Mouse (Mus musculus): Measurements from ENCODE around the gene Prg2.

The Prg2 gene

DNA sequence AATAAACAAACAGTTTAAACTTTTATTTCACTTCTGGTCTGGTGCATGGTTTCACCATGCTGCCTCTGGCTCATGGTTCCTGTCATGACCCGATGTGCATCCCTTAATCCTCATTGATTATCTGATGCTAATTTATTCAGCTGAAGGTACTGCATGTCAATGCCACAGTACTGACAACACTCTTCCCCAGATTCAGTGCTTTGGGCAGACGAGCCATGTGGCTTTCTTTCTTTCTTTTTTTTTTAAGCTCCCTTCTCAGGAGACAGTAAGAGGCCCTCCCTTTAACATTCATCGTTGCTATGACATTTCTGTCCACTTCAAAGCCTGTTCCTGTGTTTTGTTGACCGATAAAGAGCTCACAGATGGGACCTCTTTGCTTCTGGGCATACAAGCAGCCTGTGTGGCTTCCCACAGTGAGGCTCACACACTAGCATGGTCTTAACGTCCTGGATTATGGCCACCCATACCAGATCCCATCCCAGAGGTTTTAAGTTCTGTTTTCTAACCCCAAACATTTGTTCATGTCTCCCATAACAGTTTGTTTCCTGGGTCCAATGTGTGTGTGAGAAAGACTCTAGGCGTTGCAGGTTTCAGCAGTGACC is 17.3 kb upstream of the Prg2 start:
- DNase-seq = no peak

DNA sequence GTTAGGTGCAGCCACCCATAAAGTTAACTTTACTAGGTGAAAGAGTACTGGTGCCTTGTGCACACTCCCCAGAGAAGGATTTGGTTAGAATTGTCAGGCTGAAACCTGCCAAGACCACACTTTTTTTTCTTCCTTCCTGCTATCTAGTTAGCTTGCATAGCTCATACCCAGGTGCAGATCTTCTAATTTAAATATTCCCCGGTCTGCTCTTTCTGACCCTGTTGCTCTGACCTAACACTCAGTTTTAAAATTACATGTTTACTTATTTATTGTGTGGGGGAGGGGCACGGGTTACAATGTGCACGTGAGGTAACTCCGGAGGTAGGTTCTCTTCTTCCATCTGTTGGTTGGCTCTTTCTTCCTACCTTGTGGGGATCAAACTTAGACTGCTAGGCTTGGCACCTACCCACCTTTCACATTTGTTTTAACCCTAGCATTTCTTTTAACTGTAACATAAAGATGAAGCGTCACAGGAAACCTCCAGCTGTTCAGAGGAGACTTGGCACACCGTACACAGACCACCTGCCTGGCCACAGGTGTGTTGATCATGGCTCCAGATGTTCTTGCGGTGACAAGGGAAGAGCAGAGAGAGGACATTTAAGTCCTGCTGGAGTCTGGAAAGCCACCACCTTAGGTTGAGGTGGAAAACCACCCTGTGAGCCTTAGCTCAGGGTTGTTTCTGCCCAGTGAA is 16.0 kb upstream of the Prg2 start:
- DNase-seq = no peak

DNA sequence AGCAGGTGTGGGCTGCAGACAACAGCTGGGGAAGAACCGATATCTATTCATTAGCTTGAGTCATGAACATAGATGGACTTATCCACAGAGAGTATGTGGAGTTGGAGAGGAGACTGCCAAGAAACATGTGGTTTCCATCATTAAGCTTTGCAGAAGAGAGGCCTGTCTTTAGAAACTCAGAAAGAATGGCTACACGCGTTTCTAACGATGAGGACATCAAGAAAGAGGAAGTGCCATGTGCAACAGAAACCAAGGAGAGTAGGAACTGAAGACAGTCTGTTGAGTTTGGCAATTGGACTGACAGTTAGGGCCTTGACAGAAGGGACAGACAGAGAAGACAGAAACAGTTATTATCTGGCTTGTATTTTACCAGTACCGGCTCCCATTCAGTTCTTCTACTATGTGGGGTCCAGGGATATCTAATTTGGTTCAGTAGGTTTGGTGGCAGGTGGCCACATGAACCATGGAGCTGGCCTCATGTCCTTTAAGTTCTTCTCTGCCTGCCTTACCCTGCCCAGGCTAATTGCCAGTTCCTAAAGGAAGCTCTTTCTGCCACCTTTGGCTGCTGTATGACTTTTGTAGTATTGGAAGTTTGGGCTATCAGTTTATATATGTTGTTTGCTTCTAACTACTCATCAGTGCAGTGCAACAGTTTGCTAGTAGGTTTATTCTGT is 12.8 kb upstream of the Prg2 start:
- DNase-seq = no peak

DNA sequence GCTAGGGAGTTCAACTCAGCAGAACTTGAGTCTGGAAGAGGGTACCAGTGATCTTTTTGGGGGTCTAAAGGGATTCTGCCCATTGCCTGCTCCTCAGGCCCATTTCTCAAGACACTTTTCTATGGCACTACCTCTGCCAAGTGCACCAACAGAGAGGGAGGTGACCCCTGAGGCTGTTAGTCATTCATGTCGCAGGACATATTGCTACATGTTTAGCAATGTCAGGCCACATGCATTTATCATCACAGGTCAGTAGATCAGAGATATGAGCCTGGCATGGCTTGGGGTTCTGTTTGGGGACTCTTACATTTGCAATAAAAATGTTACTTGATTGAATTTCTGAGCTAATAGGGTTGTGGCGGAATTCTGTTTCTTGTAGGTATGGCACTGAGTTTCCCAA is 4.7 kb upstream of the Prg2 start:
- no peak for DNase-seq

DNA sequence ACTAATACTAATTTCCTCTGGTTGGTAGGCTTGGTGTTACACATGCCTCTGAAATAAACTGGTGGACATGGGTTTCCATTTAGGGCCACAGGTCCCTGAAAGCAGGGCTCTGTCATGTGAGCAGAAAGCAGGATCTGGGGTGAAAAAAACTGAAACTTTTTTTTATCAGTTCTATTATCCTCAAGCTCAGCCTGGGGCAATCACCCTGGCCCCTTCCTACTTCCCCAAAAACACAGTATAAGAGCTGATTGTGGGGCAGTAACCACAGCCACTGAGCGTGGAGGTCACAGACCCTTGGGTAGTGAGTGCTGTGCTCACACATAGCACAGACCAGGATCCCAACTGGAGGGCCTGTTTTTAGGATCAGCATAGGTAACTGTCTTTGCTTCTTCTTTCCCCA is 7.7 kb downstream of the Prg2 start, which contains the start of gene Prg3:
TSS of gene Prg3 (plus strand) at position 286 of the 400 bp plus-strand sequence.
- no peak for DNase-seq

DNA sequence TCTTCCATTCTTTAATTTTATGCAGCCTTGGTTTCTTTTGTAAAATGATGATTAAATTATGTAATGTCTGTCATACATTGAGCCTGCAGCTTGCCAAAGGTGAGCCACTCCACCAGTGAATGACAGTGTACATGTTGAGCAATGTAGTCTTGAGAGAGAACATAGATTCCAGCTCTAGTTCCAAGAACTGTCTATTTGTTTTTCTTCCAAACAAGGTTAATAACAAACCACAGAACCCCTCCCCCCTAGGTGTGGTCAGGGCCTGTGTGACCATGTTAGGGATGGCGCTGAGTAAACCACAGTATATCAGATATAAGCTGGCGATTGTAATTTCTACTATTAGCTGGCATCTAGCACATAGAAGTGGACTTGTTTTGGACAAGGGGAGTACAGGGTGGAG is 16.1 kb downstream of the Prg2 start:
- DNase-seq = no peak

DNA sequence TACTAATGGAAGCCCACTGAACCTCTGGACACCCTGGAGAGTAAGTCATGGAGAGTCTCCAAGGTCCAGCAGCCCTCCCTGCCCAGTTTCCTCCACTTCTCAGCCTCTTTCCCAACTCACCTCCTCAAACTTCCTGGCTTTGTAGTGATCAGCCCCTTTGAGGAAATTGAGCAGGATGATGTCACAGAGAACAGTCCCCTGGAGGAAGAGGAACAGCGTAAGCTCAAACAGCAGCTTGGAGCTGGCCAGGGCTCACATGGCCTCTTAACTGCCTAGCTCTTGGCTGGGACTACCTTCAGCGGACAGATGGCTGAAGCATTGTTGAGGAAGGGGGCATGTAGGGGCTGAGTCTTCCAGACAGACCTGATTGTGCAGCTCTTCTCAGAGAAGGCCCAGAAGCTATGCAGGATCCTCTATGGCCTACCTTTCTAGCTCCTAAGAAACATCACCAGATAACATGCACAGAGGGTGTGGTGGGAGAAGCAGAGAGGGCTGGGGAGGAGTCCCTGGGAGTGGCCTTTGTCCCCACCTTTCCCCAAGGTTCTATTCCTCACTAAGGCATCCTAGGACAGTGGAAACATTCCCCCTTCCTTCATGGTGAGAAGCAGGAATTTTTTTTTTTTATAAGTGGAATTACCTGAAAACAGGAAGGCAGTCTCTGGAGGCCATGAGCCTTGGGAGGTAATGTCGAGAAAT is 19.4 kb downstream of the Prg2 start:
- peak; percentile 24 for DNase-seq

DNA sequence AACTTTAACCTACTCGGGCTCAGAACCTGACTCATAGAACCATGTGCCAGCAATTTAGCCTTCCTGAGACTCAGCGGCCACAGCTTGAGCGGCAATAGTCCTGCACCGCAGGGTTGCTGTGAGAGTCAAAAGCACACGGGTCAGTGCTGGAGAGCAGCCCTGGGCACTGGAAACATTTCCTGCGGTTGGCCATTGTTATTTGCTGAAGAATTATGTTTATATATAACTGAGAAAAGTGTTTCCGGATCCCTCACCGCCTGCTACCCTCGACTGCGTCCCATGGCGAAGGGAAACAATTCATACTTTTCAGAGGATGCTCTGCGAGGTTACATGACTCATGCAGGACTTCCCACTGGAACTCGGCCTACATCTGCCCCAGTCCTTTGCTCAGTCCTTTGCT is 21.2 kb downstream of the Prg2 start:
- DNase-seq = peak; percentile 40

DNA sequence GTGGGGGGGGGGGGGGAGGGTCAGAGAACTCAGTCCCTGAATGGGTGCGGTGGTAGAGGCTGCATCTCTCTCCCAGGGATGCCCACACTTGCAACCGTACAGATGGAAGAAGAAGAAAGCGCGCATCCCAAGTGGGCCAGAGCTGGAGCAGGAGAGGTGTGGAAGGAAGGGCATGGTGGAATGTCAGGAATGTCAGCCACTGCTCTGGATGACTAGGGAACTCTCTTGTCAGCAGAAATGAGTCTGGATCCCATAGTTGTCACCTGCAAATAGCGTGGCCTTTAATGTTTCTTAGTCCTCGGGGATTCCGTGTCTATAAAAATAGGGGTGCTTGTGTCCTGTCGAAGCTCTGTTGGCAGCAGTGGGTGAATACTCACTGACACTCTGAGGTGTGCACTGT is 22.3 kb downstream of the Prg2 start:
- no peak for DNase-seq

DNA sequence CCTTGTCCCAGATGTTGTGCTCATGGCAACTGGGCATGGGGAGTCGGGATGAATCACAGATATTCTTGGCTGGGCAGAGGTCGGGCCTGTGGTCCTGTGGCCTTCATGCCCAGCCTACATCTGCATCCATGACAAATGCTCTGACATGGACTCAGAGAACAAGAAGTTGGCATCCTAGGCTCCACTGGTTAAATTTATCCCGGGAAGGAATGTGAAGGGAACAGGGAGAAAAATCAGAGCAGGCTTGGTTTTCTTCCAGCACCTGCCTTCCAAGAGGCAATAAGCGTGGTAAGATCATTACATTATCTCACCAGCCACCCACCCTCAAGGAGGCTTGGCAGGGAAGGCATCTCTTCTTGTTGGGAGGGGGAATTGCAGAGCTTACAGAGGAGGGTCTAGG is 24.1 kb downstream of the Prg2 start:
- no peak for DNase-seq

DNA sequence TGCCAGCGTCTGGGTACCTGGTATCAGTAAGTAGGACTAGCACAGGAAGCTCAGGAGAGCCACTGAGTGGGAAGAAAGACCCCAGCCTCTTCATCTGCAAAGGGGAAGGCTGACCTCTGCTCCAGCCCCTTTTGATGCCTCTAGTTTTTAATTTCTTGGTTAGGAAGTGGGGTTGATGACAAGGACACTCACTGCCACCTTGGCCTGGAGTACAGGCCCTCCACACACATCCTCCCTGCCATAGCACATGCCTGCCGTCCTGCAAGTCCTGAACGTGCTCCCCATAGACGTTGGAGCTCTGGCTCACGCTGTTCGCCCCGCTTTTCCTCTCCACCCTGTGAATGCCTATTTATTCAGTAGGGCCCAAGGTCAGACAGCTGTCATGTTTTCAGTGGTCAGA is 26.3 kb downstream of the Prg2 start:
- no peak for DNase-seq

DNA sequence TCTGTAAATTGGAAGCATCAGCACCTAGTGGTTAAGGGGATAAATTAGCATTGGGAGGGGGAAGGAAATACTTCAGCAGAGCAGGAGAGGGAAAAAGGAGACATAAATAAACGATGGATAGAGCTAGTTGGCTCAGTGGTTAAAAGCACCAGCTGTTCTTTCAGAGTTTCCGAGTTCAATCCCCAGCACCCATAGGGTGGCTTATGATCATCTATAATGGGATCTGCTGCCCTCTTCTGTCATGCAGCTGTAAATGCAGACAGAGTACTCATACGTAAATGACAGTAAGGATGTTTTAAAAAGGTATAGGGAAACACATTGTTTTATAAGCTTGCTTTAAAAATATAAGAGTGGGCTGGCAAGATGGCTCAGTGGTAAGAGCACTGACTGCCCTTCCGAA is 27.5 kb downstream of the Prg2 start:
- peak; percentile 17 for DNase-seq

DNA sequence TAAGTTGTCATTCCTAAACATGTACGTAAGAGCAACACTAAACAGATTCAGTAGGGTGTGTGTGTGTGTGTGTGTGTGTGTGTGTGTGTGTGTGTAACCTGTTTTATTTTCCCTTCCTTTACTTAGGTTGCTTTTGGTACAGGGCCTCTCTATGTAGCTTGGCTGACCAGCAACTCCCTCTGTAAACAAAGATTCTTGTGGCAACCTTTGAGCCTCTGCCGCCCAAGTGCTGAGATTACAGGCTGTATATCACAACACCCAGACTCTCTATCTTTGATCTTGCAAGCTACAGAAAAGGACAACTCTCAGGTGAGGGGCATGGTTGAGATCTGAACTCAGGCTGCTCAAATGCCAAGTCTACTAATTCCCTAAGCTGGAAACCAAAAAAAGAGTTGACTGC is 29.0 kb downstream of the Prg2 start:
- no peak for DNase-seq

DNA sequence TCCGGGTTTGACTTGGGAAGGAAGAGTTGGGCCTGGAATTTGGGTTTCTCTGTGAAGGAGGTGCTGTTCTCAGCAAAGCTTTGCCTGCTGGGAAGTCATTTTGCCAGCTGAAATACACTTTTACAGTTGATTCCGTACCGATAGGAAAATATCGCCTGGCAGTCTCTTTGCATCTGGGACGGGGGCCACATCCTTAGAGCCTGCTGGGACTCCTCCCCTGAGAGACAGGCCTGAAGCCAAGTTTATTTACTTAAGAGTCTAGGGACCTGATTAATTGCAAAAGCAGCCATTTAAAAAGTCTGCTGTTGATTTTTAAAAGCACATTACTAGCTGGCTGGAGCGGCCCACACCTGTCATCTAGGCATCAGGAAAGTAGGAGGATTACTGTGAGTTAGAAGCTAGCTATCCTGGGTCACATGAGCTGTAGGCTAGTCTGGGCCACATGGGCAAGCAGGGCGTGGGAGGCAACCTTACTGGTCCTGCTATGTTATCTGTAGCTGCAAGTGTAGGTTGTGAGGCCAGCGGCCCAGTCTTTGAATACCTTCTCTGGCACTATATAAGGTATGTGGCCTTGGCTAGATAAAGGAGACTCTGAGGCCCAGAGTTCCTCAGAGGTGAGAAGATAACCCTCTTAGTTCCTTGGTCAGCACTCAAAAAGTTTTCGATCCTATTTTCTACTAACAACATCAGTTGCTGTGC is 31.8 kb downstream of the Prg2 start:
- DNase-seq = peak; percentile 21

DNA sequence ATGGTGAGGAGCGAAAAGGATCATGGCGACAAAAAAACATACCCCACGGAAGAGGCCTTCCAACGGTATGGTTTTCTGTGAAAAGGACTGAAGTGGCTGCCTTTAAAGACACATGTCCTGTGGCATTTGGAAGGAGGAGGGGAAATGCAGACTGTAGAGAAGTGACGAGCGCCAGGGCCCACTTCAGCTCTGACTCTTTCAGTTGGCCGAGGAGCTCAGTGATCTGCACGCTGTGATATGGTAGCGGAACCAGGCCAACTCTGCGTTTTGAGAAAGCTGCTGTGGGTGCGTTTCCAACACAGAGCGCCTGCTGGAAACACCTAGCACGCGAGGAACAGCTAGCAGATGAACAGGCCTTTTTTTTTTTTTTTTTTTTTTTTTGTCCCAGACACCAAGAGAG is 32.4 kb downstream of the Prg2 start:
- no peak for DNase-seq

DNA sequence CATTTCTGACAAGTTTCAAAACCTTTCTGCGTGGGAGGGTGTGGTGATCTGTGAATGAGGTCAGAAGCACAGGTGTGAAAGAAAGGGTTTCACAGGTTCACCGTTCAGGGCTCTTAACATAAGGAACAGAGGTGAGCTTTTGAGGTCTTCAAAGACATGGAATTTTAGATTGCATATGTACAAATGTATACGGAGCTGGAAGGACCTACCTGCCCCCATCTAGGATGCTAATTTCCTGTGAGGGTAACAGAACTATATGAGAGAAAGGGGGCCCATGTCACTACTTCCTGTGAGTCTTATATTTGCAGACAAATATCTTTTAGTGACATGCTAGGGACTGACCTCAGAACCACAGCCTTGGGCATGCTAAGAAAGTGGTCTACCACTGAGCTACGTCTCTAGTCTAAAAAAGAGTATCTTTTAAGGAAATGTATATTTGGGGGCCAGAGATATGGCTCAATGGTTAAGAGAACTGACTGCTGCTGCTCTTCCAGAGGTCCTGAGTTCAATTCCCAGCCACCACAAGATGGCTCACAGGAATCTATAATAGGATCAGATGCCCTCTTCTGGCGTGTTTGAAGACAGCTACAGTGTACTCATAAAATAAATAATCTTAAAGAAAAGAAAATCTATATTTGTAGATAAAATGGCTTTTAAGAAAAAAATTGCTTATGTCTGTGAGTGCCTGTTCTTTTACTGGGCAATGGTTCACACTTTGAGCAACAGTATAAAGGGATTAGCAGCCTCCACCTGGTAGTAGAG is 33.7 kb downstream of the Prg2 start:
- no peak for DNase-seq

DNA sequence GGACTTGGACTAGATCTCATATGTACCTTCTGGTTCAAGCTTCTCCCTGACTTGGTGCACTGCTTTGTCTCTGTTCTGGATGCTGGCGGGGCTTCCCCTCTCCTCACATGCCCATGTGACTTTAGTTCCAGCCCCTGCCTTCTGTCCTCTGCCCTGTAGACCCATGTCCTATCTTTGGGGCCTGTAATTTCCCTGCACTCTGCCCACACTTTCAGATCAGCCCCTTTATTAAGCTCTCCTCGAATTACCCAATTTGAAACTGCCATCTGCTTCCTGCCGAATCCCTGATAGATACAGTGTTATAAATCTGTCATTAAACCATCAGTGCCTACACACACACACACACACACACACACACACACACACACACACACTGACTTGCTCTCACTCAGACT is 34.3 kb downstream of the Prg2 start:
- DNase-seq = no peak

DNA sequence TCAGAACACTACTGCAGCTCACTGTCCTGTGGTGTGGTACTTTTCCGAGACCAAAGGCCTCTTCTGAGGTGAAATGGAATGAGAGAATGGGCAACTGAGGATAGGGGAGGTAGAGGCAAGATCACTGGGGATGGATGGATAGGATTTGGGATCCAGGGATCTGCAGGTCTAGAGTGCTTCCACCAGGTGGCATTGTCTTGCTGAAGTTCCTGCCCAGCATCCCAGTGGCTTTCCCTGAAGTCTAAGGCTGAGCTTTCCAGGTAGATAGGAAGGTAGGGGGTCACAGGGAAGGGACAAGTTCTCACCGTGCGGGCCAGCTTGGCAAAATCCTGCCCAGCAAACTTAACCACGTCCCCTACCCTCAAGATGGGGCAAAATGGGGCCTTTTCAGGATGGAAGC is 41.8 kb downstream of the Prg2 start:
- peak; percentile 32 for DNase-seq

DNA sequence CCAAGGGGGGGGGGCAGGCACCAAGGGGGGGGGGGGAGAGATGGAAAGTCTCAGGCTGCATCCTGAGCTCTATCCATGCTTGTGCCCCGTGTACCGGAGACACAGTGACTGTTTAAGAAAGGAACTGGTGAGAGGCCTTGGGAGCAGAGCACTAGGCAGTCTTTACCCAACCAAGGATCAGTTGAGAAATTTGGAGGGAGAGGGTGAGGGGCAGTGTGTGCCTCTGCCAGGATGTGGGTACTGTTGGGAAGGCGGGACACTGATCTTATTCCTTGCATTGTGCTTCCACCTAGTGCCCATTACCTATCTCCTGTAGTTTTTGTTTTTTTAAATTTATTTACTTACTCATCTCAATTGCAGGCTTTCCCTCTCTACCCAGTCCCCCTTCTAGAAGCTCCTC is 45.9 kb downstream of the Prg2 start:
- no peak for DNase-seq

DNA sequence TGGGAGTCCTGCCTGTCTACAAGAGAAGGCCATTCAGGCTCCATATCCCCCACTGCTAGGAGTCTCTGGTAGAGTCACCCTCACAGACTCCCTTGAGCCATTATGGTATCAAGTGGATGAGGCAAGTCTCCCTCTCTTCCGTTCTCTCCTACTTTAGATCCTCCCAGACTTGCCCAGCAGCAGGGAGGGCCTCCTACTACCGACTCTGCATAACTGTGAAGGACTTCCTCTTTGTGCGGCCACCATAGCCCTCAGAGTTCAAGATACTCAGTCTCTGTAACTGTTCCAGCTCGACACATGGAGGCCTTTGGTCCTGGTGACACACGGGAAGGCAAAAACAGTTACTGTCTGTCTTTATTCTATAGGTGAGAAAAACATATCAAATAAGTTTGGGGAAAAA is 47.0 kb downstream of the Prg2 start:
- DNase-seq = no peak

DNA sequence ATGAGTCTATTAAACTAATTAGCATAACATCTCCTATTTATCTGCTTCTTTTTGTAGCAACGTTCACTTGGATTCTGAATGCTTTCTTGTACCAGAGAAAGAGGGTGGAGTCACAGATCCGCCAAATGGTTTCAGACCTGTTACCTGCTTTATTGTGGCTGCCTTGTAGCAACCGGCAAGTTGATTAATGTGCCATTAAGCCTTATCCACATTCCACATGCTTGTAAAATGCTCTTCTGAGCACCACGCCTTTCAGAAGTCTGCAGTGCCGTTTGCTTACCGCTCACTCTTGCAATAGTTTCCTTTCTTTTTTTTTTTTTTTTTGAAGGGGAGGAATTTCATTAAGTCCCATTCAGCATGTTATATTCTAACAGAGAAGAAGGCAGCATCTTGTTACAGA is 49.6 kb downstream of the Prg2 start:
- no peak for DNase-seq

DNA sequence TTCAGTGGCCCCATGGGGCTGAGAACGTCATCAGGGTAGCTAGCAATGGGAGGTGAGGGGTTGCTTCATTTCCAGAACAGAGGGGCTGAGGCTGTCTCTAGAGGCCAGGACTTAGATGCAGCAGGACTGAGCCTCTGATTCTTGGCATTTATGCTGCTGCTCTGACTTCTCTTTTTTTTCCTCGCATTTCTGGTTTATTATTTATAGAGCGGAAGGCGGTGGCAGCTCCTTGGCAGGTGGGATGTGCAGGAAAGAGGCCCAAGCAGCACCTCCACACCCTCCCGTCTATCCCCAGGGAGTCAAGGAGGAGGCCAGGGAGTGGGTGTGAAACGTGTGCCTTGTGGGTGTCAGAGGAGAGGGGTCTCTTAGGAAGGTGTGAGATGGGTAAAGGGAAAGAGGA is 50.7 kb downstream of the Prg2 start:
- no peak for DNase-seq

Measured in kidney, postnatal 14 days (tissue).